Mouse (Mus musculus) G1E (cell line): Measurements from ENCODE around the gene Traf3. TPM values are rescaled to one million over a fixed set of nuclear protein-coding genes. Genes with fewer than 3 reads are reported as not detected.

Experiments used
- ATAC-seq: 2 replicates; pipeline ENCODE4 v1.8.0; 2016; ENCODE audit warnings: mild to moderate bottlenecking; ENCODE audit not compliant: insufficient number of reproducible peaks, poor library complexity, low FRiP score, severe bottlenecking; ENCODE audit errors: extremely low read depth
- DNase-seq: peaks from one replicate; pipeline ENCODE4 v3.0.0; 2012; ENCODE audit warnings: low spot score
- H3K27me3 ChIP-seq: 2 replicates; pipeline ENCODE4 v1.6.1; 2012; ENCODE audit warnings: mild to moderate bottlenecking, low read length, inconsistent platforms; ENCODE audit not compliant: insufficient read depth
- H3K36me3 ChIP-seq: replicated peaks from 2 replicates; pipeline ENCODE3; 2012; ENCODE audit warnings: mild to moderate bottlenecking, inconsistent platforms
- H3K4me1 ChIP-seq: 2 replicates; pipeline ENCODE4 v1.6.1; 2012; ENCODE audit warnings: low read depth, low read length, inconsistent platforms, mixed read lengths; ENCODE audit not compliant: insufficient read depth
- H3K4me3 ChIP-seq: 2 replicates; pipeline ENCODE4 v1.5.1; 2012; ENCODE audit warnings: low read depth, mild to moderate bottlenecking, inconsistent platforms, low read length, moderate library complexity, mixed read lengths
- H3K9me3 ChIP-seq: replicated peaks from 2 replicates; pipeline ENCODE4 v1.6.1; 2012; ENCODE audit warnings: inconsistent platforms
- CTCF ChIP-seq: IDR thresholded peaks from 2 replicates; pipeline ENCODE4 v1.5.1; 2012; ENCODE audit warnings: low read depth, low read length, inconsistent platforms, mixed read lengths
- GATA1 ChIP-seq: IDR thresholded peaks from 2 replicates; pipeline ENCODE4 v1.6.1; 2012; ENCODE audit warnings: borderline replicate concordance, low read length, inconsistent platforms, mixed read lengths
- GATA2 ChIP-seq: IDR thresholded peaks from 2 replicates; pipeline ENCODE4 v1.6.1; 2012; ENCODE audit warnings: low read depth, low read length, inconsistent platforms, borderline replicate concordance
- POLR2AphosphoS5 ChIP-seq: IDR thresholded peaks from 2 replicates; pipeline ENCODE4 v1.6.1; 2012; ENCODE audit warnings: low read depth, low read length, inconsistent platforms; ENCODE audit not compliant: insufficient replicate concordance
- TAL1 ChIP-seq: conservative IDR thresholded peaks from 2 replicates; pipeline ENCODE4 v1.6.1; 2012; ENCODE audit warnings: low read depth, low read length, inconsistent platforms, mixed read lengths
- polyA plus RNA-seq: library from polyadenylated mRNA; stranded (reverse); fragments of >175 nt; gene quantifications from 2 replicates; pipeline ENCODE4 v1.2.3, GENCODE M21; 2012
- total RNA-seq, 2 experiments: library from RNA; stranded (forward) in 1 of 2; stranded (reverse) in 1 of 2; fragments of 200-1000 nt in 1 of 2; fragments of >200 nt in 1 of 2; fragmentation: Nextera tagmentation in 1 of 2; gene quantifications; 2 replicates each; pipeline ENCODE4 v1.2.3; 2014 to 2017

Gene Traf3
- total and polyA plus RNA-seq, 3 experiments: 0.16 TPM; not detected in 2

GRCm38 (mm10) chr12:111263650-111264049 lies 97.5 kb downstream of the Traf3 start:
- Histone ChIP-seq H3K4me3 (no peak overlapping the region; the same call in 1 of the 2 replicates), H3K9me3 (no peaks in the 10 kb centered on the region), H3K27me3 (peaks cover 10% of the 10 kb centered on the region; the same call in 1 of the 2 replicates), H3K4me1 (peaks cover 74% of the 10 kb centered on the region), H3K36me3 (no peaks in the 10 kb centered on the region)
- DNase-seq: no peak
- ATAC-seq: no peak
- no peak for TF ChIP-seq GATA1
- no peak for TF ChIP-seq TAL1
- TF ChIP-seq POLR2AphosphoS5: no peak
- TF ChIP-seq GATA2: no peak
- TF ChIP-seq CTCF: no peak

GRCm38 (mm10) chr12:111265212-111265611 lies 99.0 kb downstream of the Traf3 start:
- peaks cover 11% of the 10 kb centered on the region; the same call in 1 of the 2 replicates for H3K27me3 ChIP-seq
- no peak overlapping the region for H3K4me3 ChIP-seq
- ATAC-seq: no peak
- no peak for DNase-seq
- H3K9me3 ChIP-seq: no peaks in the 10 kb centered on the region
- no peak for TF ChIP-seq TAL1
- TF ChIP-seq GATA1: no peak
- TF ChIP-seq CTCF: no peak
- no peak for TF ChIP-seq GATA2
- TF ChIP-seq POLR2AphosphoS5: no peak
- no peaks in the 10 kb centered on the region for H3K36me3 ChIP-seq
- peaks cover 88% of the 10 kb centered on the region for H3K4me1 ChIP-seq

- Histone ChIP-seq H3K4me1 (peaks cover 83% of the 10 kb centered on the region), H3K27me3 (peaks cover 11% of the 10 kb centered on the region; the same call in 1 of the 2 replicates), H3K36me3 (no peaks in the 10 kb centered on the region), H3K4me3 (no peak overlapping the region), H3K9me3 (peaks cover 3% of the 10 kb centered on the region)
- DNase-seq (peak; percentile 49), ATAC-seq (peak; percentile 77)
- TF ChIP-seq POLR2AphosphoS5: no peak
- peak; percentile 54 for TF ChIP-seq TAL1
Measured at GRCm38 (mm10) chr12:111266592-111266991, 100.4 kb downstream of the Traf3 start.

GRCm38 (mm10) chr12:111267673-111268325 lies 101.6 kb downstream of the Traf3 start:
- peaks cover 11% of the 10 kb centered on the region; the same call in 1 of the 2 replicates for H3K27me3 ChIP-seq
- peaks cover 7% of the 10 kb centered on the region for H3K9me3 ChIP-seq
- ATAC-seq (0 out of 2 replicates have a peak, but pooled peaks have one; percentile 19), DNase-seq (peak; percentile 68)
- H3K36me3 ChIP-seq: no peaks in the 10 kb centered on the region
- TF ChIP-seq CTCF (no peak), GATA1 (no peak), GATA2 (no peak), POLR2AphosphoS5 (no peak), TAL1 (no peak)
- H3K4me3 ChIP-seq: peak overlapping the region; percentile 61; the same call in 1 of the 2 replicates
- peaks cover 82% of the 10 kb centered on the region for H3K4me1 ChIP-seq

- ATAC-seq (no peak), DNase-seq (no peak)
- TF ChIP-seq POLR2AphosphoS5 (no peak), GATA1 (no peak), GATA2 (no peak), TAL1 (no peak), CTCF (no peak)
- H3K4me3 ChIP-seq: peak within 1 kb of the TSS; percentile 17; the same call in 1 of the 2 replicates
- H3K36me3 ChIP-seq: no peaks in the 10 kb centered on the region
- peaks cover 20% of the 10 kb centered on the region; the same call in 1 of the 2 replicates for H3K27me3 ChIP-seq
- H3K4me1 ChIP-seq: peaks cover 54% of the 10 kb centered on the region
- peaks cover 28% of the 10 kb centered on the region for H3K9me3 ChIP-seq
Measured at GRCm38 (mm10) chr12:111270629-111271277, 104.6 kb downstream of the Traf3 start, which contains the start of gene Amn. Gene Amn, plus strand, starts transcription at chr12:111271095.

- H3K36me3 ChIP-seq: no peaks in the 10 kb centered on the region
- H3K9me3 ChIP-seq: peaks cover 34% of the 10 kb centered on the region
- H3K4me1 ChIP-seq: peaks cover 48% of the 10 kb centered on the region
- peaks cover 22% of the 10 kb centered on the region; the same call in 1 of the 2 replicates for H3K27me3 ChIP-seq
- no peak for DNase-seq
- ATAC-seq: no peak
- peak overlapping the region; percentile 17; the same call in 1 of the 2 replicates for H3K4me3 ChIP-seq
- TF ChIP-seq GATA1: no peak
- no peak for TF ChIP-seq GATA2
- TF ChIP-seq CTCF: no peak
- no peak for TF ChIP-seq TAL1
- TF ChIP-seq POLR2AphosphoS5: no peak
Measured at GRCm38 (mm10) chr12:111271406-111271805, 105.2 kb downstream of the Traf3 start.
